Mouse (Mus musculus) thymus, postnatal 14 days (tissue): ENCODE data around the gene Usp39.

Source experiments
- DNase-seq: peaks from one replicate; pipeline ENCODE4 v3.0.0; 2021

Gene Usp39

DNA sequence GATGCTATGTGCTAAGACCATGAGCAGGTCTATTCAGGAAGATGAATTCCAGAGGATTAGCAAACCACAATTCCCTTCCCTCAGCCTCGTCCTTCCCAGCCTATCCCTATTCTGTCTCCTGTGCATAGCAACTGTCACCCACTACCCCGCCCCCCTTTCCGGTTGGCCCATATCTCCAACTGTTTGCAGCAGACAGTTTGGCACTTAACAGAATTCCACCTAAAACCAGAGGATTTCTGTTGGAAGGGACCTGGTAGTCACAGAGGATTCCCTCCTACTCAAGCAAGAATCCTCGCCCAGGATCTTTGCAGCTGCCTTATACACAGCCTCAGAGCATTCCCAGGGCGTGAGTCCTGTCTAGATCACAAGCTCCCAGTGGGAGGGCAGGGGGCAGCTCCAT lies 26.2 kb upstream of the Usp39 start:
- DNase-seq = no peak

DNA sequence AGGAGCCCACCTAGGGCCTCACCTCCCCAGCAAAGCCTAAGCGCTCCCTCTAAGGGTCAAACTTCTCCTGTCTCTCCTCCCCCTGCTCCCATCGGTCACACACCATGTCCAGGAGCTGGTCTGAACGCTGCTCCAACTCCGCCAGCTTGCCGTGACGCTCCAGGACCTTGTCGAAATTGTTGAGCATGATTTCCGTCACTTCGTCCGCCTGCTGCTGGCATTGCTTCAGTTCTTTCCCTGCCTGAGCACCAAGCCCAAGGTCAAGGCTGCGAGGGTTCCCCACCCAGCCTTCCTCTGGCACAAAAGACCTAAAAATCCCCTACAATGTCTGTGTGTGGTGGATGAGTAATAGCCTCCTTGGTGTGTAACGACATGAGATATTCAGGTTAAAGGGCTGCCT lies 25.1 kb upstream of the Usp39 start:
- DNase-seq = no peak

DNA sequence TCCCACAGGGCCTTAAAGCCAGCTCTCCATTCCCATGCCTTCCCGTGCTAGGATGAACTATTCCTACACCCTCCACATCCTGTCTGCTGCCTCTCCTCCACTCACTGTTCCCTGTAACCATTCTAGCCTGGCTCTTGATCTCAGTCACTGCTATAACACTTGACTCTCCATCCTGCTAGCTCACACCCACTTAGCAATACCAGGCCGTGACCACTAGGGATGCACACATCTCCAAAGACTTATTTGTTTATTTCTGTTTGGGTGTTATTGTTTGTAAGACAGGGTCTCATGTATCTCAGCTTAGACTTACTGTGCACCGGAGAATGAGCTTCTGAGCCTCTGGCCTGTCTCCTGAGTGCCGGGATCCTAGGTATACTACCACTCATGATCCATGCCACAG lies 24.6 kb upstream of the Usp39 start:
- no peak for DNase-seq

DNA sequence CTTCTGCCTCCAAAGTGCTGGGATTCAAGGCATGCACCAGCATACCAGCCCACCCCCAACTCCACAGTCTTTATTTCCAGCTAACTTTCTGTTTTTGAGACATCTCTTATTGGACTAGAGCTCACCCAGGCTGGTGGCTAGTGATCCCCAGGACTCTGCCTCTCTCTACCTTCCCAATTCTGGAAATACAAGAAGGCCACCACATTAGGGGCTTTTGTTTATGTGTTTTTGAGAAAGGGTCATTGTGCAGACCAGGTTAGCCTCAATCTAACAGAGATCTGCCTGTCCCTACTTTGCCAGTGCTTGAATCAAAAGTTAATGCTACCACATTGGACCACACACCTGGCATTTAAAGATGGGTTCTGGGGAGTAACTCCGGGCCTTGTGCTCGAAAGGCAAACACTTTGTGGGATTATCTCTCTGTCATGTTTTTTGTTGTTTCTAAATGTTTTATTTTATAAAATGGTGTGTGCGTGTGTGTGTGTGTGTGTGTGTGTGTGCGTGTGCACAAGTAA lies 22.5 kb upstream of the Usp39 start:
- no peak for DNase-seq

DNA sequence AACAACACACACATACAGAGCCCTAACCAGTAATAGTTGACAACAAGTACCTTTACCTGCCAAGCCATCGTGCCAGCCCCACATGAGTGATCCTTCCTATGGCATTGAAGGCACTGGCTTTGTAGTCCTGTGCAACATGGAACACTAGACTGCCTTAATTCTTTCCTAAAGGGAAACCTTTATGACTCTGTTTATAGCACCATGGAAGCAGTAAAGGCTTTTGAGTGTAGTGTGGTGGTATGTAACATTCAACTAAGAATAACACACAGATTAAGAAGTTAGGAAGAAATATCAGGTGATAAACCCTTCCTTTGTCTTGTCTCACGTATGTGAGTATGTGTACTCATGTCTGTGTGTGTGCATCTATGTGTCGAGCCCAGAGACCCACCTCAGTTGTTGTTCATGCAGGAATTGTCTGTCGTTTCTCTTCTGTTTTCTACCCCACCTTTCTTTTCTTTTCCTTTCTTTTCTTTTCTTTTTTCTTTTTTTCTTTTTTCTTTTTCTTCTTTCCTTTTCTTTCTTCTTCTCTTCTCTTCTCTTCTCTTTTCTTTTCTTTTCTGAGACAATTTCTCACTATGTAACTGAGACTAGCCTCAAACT lies 22.0 kb upstream of the Usp39 start, which contains the start of gene Rnf181:
TSS of gene Rnf181 (minus strand) at position 113 of the 600 bp plus-strand sequence.
- DNase-seq = no peak

DNA sequence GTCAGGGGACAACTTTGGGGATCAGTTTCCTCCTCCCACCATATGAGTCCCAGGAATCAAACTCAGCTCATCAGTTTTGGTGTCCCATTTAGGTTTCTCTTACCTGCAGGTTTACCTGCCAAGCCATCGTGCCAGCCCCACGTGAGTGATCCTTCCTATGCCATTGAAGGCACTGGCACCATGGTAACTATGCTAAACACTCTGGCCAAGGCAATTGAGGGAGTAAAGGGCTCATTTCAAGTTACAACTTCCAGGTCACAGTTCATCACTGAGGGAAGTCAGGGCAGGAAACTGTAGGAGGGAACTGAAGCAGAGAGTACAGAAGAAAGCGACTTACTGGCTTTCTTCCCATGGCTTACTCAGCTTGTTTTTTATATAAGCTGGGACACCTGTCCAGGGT lies 21.3 kb upstream of the Usp39 start:
- DNase-seq = no peak

DNA sequence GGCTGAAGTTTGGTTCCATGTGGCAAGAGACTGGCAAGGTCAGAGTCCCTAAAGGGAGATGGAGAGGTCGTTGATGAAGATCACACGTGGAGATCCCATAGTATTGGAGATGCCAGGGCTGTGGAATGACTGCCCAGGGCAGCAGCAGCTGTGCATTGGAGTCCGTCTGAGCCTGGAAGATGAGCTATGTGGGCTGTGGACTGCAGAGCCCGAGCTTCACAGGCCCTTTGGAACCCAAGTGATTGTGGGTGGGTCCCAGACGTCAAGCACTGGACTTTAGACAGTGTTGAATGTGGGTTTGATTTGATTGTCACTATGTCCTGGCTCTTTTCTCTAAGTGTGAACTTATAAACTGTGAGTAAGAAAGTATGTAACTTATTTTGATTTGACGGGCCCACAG lies 20.0 kb upstream of the Usp39 start:
- no peak for DNase-seq

DNA sequence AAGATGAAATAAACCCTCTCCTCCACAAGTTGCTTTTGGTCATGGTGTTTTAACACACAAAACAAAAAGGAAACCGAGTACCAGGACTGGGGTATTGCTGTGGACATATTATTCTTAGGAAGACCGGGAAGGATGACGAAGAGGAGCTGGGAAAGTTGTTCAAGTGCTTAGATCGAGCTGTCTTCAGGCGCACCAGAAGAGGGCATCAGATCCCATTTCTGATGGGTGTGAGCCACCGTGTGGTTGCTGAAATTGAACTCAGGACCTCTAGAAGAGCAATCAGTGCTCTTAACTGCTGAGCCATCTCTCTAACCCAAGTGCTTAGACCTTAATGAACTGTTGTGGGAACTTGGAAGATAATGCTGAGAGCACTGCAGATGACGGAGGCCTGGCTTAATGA lies 19.0 kb upstream of the Usp39 start:
- DNase-seq = no peak

DNA sequence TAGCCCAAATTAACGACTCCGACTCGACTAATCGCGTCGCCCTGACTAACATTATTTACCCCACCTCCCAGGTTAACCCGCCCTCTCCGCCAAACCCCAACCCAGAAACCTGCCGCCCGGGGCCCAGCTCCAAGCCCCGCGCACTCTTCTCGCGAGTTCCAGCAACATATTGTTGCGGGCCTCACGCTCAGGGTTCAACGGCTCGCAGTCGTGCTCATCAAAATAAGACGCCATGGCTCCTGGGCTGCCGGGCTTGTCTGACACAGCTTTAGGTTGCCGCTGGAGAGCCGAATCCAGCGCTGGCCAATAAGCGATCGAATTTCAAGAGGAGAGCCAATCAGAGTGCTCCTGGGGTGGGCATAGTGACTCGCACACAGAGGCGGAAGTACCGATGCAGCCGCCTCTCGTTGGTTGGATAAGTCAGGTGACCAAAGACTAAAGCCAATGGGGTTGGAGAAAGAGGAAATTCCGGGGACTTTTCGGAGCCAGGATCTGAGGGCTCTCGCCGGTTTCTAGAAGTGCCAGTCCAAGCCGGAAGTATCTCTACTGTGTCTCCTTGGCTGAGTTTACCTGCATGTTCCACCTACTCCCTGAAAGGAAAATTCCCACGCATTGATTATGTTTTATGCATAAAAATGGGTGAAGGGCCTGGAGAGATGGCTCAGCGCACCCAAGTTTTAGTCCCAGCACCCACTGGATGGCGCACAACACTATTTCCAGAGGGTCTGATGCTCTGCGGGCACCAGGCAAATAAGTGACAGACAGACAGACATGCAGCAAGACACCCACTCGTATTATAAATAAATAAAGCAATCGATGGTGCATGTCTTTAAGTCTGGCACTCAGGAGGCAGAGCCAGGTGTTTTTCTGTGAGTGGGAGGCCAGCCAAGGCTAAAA lies 17.4 kb upstream of the Usp39 start:
- DNase-seq = peak; percentile 95

DNA sequence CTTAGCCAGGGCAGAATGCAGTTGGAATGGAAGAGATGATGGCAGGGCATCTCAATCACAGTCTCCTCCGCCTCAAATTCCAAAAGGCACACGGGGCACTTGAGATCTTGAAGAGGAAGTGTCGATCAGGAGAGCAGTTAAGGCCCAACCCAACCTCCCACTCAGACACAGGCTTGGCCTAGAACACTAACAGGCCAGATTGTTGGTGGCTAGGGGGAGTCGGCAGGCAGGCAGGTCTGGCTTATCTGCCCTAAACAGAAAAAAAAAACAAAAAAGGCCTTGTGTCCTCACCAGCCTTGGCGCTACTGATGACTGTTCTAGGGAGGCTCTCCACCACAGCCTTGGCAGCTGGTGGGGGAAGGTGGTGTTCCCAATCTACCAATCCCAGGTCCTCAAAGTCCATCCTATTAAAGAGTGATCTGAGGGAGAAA lies 16.2 kb upstream of the Usp39 start:
- DNase-seq = no peak

DNA sequence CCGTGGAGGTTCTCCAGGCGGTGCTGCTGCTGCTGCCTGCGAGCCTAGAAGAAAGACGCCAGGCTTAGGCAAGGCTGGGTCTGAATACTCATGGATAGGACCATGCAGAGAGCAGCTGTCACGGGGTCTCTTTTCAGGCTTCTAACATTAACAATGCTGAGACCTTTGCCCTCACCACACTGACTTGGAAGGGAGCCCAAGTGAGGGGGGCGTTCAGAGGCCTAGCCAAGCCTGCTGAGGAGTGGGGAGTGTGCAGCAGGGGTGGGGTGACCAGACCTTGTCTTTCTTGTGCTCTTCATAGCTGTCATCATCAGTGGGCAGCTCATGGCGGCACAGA lies 15.6 kb upstream of the Usp39 start:
- no peak for DNase-seq

DNA sequence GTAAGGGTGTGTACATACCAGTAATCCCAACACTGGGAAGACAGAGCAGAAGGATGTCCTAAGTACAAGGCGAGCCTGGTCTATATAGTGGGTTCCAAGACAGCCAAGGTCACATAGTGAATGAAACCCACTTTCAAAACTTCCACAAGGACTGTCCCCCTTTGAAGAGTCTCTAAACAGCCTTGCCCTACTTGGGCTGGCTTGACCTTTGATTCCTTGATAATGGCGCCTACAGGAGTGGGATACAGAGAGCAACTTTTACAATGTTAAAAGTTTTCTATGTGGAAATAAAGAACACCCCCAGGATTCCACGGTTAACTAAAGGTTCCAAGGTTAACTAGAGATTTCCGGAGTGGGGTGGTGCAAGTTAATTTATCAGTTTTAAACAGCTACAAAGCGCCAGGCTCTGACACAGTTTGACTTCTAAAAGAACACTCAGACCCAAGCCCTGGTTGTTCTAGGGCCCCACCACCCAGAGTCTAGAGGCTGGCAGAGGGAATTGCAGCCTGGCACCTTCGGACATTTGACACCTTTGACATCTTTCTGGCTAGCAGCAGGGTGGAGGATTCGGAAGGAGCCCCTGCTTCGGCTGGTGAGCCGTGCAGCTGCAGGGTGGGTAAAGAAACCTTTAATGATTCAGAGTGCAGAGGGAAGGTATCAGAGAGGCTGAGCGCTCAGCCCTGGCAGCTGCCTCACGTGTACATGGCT lies 15.1 kb upstream of the Usp39 start:
- no peak for DNase-seq

DNA sequence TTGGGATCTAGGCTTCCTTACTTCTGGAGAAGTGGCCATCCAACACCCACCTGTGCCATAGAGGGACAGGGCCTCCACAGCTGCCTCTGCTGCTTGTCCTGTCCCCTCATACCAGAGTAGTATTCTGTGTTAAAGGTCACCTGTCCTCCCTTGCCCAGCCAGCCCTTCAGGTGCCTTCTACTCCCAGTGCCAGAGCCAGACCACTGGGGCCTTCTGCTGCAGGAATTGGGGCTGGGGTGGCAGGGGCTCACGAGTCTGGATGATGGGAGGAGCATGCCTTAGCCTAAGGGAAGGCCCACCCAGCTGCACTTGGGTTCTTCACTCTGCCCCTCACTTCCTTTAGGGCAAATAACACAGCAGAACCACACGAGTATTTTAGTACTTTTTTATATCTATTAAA lies 14.4 kb upstream of the Usp39 start:
- no peak for DNase-seq

DNA sequence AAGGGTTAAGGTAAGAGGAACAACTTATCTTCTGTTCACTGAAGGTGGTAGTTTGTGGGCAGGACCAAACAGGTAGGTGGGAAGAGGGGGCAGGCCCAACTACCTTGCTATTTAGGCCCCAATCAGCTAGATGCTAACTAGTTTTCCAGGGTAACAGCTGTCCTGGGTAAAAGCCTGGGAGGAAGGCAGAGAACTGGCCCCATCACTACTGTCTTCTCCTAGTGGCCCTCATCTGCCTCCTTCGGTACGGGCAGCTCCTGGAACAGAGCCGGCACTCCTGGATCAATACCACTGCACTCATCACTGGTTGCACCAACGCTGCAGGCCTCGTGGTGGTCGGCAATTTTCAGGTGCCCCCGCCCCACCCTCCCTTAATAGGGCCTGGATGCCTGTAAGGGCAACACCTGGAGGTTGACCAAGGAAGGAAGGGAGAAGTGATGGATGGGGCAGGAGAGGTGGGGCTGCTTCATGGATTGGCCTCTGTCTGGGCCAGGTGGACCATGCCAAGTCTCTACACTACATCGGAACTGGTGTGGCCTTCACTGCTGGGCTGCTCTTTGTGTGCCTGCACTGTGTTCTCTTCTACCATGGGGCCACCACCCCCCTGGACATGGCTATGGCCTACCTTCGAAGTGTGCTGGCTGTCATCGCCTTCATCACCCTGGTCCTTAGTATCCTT lies 13.2 kb upstream of the Usp39 start:
- DNase-seq = no peak

DNA sequence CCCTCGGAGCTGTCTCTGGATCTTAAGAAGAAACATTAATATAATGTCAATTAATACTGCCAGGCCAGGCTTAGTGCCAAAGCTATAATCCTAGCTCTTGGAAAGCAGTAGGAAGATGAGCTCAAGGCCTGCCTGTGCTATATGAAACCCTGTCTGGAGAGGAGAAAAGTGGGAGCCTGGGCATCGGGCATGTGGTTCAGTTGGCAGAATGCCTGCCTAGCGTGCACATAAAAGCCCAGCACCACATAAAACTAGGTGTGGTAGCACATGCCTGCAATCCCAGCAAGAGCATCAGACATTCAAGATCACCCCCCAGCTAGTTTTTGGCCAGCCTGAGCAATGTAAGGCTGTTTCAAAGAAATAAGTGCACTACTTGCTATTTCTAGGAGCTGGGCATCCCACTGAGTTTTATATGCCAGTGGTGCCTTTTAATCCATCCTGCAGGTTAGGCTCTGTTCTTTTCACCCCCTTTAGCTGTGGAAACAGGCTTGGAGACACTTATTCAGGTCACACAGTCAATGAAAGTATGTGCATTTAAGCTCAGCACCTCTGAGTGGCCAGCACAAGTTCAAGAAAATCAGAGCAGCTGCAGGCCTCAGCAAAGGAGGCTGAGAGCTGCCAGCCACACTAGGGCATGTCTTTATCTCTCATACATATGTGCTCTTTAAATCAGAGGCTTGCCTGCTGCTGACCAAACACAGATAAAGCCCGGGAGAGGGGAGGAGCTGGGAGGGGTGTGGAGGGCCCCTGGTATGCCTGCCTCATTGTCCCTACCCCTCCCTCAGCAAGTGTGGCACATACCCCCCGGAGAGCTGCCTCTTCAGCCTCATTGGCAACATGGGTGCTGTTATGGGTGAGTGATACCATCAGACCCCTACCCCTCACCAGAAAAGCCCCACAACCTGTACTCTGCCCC lies 12.4 kb upstream of the Usp39 start:
- no peak for DNase-seq

DNA sequence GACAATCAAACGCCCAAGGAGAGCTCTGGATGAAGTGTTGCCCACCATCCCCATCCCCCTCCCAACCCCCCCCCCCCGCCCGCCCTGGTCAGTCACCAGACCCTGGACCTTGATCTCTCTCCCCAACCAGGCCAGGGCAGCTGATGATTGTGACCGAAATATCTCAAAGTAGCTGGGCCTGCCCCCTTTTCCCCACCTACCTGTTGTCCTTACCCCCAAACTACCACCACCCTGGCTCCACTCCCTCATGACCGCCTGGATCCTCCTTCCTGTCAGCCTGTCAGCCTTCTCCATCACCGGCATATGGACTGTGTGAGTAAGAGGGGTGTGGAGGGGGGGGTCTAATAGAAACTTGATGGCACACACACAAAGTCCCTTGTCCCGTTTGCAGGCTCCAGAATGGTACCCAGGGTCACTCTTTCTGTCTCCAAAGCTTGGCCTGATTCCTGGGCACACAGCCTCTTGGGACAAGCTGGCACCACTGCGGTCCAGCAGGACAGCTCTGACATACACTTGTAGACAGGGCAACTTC lies 11.1 kb upstream of the Usp39 start:
- no peak for DNase-seq

DNA sequence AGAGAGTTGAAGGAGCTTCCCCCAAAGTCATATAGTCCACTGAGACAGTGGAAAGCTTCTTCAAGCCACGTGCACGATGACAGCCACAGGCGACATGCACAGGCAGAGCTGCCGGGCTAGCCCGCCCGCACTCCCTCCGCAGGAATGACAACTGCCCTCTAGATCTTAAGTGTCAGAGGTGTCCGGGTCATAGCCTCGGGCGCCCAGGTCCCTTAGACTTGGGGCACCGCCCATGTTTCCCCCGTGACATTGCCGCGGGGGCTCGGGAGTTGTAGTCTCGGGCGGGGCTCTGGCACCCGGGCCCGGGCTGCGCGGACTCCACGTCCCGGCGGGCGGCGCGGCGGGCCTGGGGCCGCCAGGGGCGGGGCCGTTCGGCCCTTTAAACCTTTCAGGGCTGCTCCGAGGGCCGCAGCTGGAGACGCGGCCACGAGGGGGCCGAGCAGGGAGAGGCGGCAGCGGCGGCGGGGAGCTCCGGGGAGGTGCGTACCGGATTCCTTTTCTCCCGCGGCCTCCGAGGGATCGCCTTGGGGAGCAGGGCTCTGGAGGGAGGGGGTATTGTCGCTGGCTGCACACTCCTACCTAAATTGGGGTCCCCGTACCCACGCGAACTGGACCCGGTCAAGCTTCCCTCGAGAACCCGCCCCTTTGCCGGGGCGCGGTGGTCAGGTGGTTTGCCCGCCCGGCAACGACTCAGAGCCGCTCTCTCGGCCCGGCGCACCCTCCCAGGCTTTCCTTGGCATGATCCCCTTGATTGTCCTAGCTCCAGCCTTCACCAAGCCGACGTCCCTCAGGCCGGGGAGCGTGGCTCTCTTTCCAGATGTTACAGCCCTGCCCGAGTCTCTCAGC lies 10.3 kb upstream of the Usp39 start, which contains the start of gene Tmem150a:
TSS of gene Tmem150a (plus strand) at position 382 of the 846 bp plus-strand sequence.
- peak; percentile 55 for DNase-seq

DNA sequence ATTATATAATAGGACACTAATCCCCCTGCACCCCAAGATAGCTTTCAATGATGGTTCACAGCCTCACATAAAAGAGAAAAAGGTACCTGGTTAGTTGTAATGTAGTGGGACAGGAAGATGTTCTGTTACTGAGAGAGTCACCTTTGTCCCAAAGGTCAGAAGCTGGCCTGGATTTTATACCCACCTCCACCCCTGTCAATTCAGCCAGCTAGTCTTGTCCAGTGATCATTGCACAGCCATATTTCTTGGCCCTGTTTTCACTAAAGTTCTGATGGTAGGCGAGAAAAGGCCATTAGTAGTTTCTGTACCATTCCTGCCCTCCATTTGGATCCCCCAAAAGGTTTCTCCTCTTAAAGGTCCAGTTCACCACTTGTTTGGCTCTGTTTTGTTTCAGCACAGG lies 9.0 kb upstream of the Usp39 start:
- no peak for DNase-seq

DNA sequence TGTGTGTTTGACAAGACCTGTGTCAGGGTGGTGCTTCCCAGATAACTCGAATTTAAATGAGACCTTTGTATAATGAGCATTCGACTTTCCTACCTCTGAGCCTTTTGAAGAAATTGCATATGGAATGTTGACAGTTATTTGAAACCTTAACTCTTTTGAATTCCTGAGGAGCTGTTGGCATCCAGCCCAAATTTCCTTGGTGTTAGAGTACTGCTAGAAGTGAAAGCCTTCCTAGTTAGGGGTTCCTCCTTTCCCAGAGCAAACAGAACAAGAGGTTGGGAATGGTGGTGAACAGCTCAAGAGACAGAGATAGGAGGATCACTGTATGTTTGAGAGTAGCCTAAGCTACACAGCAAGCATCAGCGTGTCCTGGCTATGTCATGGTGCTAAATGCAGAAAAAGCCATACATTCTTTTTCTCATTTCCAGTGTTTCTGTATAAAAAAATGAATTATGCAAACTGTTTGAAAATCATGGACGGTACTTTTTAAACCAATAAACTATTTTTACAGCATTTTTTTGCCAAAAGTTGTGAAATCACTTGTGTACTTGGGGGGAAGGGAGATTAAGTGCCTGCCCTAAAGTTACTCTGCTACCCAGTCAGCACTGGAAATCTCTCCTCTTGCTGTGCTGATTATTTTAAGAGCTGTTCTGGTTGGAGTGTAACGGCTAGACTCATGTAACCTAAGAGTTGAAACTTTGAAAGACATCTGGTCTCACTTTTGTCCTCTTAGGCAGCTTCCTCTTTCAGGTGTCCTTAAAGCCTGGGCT lies 7.8 kb upstream of the Usp39 start:
- DNase-seq = no peak

DNA sequence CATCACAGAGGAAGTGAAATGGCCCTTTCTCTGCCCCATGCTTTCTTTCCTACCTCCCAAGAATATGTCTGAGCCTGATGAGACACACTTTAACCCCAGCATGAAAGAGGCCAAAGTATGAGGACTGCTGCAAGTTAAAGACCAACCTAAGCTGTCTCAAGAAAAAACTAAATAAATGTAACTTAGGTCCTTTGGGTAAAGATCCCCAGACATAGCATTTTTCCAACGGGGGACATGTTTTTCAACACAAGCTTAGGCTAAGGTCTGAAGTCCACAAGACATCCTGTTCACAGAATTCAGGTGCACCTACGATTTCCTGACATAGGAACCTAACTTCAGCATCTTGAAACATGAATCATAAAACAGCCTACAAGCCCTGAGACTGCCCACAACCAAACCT lies 5.2 kb upstream of the Usp39 start:
- DNase-seq = no peak
